Mouse (Mus musculus): ENCODE data around the gene Phkb. TPM values are rescaled to one million over a fixed set of nuclear protein-coding genes. Genes with fewer than 3 reads are reported as not detected.
"Not testable (repeated sequence)": the region's sequence is repeated elsewhere in the genome, so short reads cannot be mapped to it uniquely, and the experiment has no call there.

Gene Phkb
- polyA plus RNA-seq, 1 experiment, result 7.4 TPM

DNA sequence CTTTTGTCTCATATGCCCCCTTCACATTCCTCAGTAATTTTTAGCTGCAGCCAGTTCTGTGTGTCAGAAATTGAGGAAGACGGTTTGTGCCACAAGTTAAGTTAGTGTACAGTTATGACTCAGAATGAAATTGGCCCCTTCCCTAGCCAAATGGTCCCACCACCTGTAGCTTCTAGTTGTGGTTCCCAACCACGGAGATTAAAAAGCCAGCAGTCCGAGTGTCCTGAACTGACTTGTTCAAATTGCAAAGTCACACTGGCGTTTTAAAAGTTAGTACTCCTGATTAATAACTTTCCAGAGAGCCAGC is 683 bp downstream of the Phkb start:
- no peak for TF ChIP-seq POLR2A (IDR thresholded peaks at IDR 0.05; ENCODE audit: control insufficient read depth, extremely low read depth, insufficient read depth, low read length, poor library complexity)
- TF ChIP-seq CTCF (IDR thresholded peaks at IDR 0.05; ENCODE audit: borderline replicate concordance, control insufficient read depth, extremely low read depth, insufficient read depth, low read length, poor library complexity), result no peak
- no peak for DNase-seq
- H3K27ac ChIP-seq (ENCODE audit: control insufficient read depth, insufficient read depth, low read length), result no peak overlapping the region
- 2% methylated on average over 4 of the region's 4 CpGs for WGBS
- no peaks in the 10 kb centered on the region for H3K36me3 ChIP-seq (ENCODE audit: control insufficient read depth, insufficient read depth, low read length)
- H3K4me3 ChIP-seq (ENCODE audit: control insufficient read depth, insufficient read depth, low read length), result no peak overlapping the region
- H3K27me3 ChIP-seq (ENCODE audit: control insufficient read depth, insufficient read depth, low read length), result no peaks in the 10 kb centered on the region
- H3K4me1 ChIP-seq (replicated peaks; ENCODE audit: control insufficient read depth, insufficient read depth, low read length), result peaks cover 6% of the 10 kb centered on the region

DNA sequence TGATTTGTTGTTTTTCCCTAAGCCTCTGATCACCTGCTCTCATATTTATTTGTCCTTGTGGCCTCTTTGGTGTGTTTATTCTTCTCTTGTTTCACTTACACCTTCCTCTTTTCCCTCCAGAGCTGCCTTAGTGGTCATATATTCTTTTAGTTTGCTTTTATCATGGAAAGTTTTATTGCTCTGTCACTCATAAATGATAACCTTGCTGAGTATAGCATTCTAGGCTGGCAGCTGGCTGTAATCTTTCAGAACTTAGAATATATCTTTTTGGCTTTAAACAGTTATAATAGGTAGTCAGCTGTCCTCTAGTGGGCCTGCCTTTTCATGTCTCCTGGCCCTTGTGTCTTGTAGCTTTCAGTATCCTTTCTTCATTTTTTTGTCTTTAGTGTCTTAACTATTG is 5.1 kb downstream of the Phkb start:
- no peaks in the 10 kb centered on the region for H3K27me3 ChIP-seq (ENCODE audit: control insufficient read depth, insufficient read depth, low read length)
- no peaks in the 10 kb centered on the region; the same call in 1 of the 2 replicates for H3K4me1 ChIP-seq (replicated peaks; ENCODE audit: control insufficient read depth, insufficient read depth, low read length)
- no peak overlapping the region for H3K27ac ChIP-seq (ENCODE audit: control insufficient read depth, insufficient read depth, low read length)
- TF ChIP-seq POLR2A (IDR thresholded peaks at IDR 0.05; ENCODE audit: control insufficient read depth, extremely low read depth, insufficient read depth, low read length, poor library complexity), result no peak
- TF ChIP-seq CTCF (IDR thresholded peaks at IDR 0.05; ENCODE audit: borderline replicate concordance, control insufficient read depth, extremely low read depth, insufficient read depth, low read length, poor library complexity), result no peak
- H3K4me3 ChIP-seq (ENCODE audit: control insufficient read depth, insufficient read depth, low read length), result no peak overlapping the region
- H3K36me3 ChIP-seq (ENCODE audit: control insufficient read depth, insufficient read depth, low read length), result no peaks in the 10 kb centered on the region
- DNase-seq, result no peak

DNA sequence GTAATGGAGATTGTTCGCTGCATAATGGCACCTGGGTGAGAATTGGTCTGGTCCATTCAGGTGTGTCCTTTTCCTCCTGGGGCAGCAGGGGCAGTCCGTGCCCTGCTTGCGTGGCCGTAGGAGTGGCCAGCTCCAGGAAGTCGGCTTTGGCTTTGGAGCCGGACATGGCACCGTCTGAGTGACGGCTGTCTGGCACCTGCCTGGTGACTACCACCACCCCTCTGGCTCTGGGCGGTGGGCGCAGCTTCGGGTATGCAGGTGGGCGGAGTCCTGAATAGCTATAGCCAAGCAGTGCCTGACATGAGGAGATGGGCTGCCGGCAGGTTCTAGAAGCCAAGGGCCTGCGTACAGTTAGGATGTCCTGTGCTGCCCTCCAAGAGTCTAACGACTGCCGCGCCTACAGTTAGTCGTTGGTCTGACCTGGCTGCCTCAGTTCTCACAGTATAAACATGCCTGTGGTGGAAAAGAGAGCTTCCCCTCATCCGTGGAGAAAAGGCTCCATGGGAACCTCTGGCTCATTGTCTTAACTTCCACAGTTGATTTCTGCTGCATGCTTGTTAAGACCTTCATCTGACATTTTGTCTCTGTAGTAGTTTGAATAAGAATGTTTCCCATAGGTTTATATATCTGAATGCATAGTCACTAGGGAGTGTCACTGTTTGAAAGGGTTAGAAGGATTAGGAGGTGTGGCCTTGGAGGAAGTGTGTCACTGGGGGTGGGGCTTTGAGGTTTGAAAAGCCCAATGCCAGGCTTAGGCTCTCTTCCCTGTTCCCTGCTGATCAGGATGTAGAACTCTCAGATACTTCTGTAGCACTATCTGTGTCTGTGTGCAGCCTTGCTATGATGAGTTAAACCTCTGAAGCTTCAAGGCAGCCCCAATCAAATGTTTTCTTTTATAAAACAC is 13.7 kb downstream of the Phkb start:
- TF ChIP-seq POLR2A (IDR thresholded peaks at IDR 0.05; ENCODE audit: control insufficient read depth, extremely low read depth, insufficient read depth, low read length, poor library complexity), result no peak
- TF ChIP-seq CTCF (IDR thresholded peaks at IDR 0.05; ENCODE audit: borderline replicate concordance, control insufficient read depth, extremely low read depth, insufficient read depth, low read length, poor library complexity), result no peak
- no peak overlapping the region for H3K27ac ChIP-seq (ENCODE audit: control insufficient read depth, insufficient read depth, low read length)
- H3K4me1 ChIP-seq (replicated peaks; ENCODE audit: control insufficient read depth, insufficient read depth, low read length), result no peaks in the 10 kb centered on the region
- no peak overlapping the region for H3K4me3 ChIP-seq (ENCODE audit: control insufficient read depth, insufficient read depth, low read length)
- no peaks in the 10 kb centered on the region for H3K27me3 ChIP-seq (ENCODE audit: control insufficient read depth, insufficient read depth, low read length)
- no peak for DNase-seq
- H3K36me3 ChIP-seq (ENCODE audit: control insufficient read depth, insufficient read depth, low read length), result no peaks in the 10 kb centered on the region
- WGBS, result 98% methylated on average over 19 of the region's 19 CpGs

DNA sequence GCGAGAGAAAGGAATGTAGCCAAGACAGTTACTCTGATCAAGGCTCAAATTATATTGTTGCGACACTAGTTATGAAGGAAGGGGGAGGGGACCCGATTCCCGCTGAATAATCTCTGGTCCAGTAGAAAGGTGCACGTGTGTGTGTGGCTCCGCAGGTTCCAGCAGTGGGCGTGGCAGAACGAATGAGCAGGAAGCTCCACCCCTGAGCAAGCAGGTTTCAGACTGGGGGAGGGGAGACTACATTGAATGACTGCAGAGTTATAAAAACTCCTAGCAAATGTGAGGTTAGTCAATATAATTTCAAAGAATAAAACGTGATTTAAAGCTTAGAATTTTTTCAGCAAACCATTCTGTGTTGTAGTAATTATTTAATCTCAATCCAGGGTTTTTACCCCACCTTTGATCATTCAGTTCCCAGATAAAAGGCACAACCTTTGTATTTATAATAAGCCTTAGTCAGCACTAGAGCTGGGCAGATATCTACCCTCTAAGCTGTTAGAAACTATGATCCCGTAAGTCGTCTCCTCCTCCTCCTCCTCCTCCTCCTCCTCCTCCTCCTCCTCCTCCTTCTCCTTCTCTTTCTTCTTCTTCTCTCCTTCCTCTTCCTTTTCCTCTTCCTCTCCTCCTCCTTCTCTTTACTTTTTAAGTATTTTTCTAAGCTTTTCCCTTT is 16.6 kb downstream of the Phkb start:
- WGBS, result 67% methylated on average over 11 of the region's 11 CpGs
- not testable (repeated sequence) for H3K4me1 ChIP-seq (replicated peaks; ENCODE audit: control insufficient read depth, insufficient read depth, low read length); H3K4me3 ChIP-seq (ENCODE audit: control insufficient read depth, insufficient read depth, low read length); H3K27me3 ChIP-seq (ENCODE audit: control insufficient read depth, insufficient read depth, low read length); DNase-seq; H3K27ac ChIP-seq (ENCODE audit: control insufficient read depth, insufficient read depth, low read length); H3K36me3 ChIP-seq (ENCODE audit: control insufficient read depth, insufficient read depth, low read length)

DNA sequence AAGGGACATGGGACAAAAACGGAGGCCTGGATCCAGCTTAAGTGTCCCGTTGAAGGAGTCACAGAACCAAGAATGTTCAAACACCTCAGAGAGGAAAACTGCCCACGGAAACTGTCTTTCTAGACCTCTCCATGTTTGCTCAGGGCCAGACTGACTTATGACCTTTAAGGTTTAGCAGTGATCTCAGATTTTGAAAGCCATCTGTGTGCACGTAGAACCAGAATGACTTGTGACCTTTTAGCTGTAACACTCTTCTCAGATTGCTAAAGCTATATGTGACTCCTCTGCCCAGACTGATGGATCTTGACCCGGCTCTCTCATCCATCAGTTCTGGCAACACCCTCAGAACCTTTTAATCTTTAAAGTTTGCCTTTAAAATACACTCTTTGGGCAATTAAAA is 19.9 kb downstream of the Phkb start:
- TF ChIP-seq POLR2A (IDR thresholded peaks at IDR 0.05; ENCODE audit: control insufficient read depth, extremely low read depth, insufficient read depth, low read length, poor library complexity), result no peak
- TF ChIP-seq CTCF (IDR thresholded peaks at IDR 0.05; ENCODE audit: borderline replicate concordance, control insufficient read depth, extremely low read depth, insufficient read depth, low read length, poor library complexity), result no peak
- H3K27ac ChIP-seq (ENCODE audit: control insufficient read depth, insufficient read depth, low read length), result no peak overlapping the region
- no peaks in the 10 kb centered on the region for H3K4me1 ChIP-seq (replicated peaks; ENCODE audit: control insufficient read depth, insufficient read depth, low read length)
- H3K36me3 ChIP-seq (ENCODE audit: control insufficient read depth, insufficient read depth, low read length), result no peaks in the 10 kb centered on the region
- WGBS, result 91% methylated on average over 5 of the region's 5 CpGs
- no peak overlapping the region for H3K4me3 ChIP-seq (ENCODE audit: control insufficient read depth, insufficient read depth, low read length)
- no peak for DNase-seq
- H3K27me3 ChIP-seq (ENCODE audit: control insufficient read depth, insufficient read depth, low read length), result no peaks in the 10 kb centered on the region

DNA sequence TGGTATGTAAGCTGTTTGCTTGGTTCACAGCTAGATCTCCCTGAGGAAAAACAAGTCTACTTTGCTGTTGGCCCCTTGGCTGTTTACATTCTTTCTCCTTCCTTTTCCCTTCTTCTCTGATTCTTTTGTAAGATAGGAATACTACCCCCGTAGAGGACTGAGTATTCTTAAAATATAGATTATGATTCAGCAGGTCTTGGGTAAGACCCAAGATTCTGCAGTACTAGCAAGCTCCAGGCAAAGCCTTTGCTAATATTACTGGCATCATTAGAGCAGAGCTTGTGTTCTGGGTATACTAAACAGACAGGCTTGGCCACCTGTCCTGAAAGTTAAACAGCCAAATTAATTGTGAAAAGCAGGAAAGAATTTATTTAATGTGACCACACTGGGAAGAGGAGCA is 21.6 kb downstream of the Phkb start:
- no peak overlapping the region for H3K27ac ChIP-seq (ENCODE audit: control insufficient read depth, insufficient read depth, low read length)
- 78% methylated on average over 1 of the region's 1 CpGs for WGBS
- no peak for TF ChIP-seq POLR2A (IDR thresholded peaks at IDR 0.05; ENCODE audit: control insufficient read depth, extremely low read depth, insufficient read depth, low read length, poor library complexity)
- no peak for TF ChIP-seq CTCF (IDR thresholded peaks at IDR 0.05; ENCODE audit: borderline replicate concordance, control insufficient read depth, extremely low read depth, insufficient read depth, low read length, poor library complexity)
- no peaks in the 10 kb centered on the region for H3K36me3 ChIP-seq (ENCODE audit: control insufficient read depth, insufficient read depth, low read length)
- H3K4me3 ChIP-seq (ENCODE audit: control insufficient read depth, insufficient read depth, low read length), result no peak overlapping the region
- no peaks in the 10 kb centered on the region for H3K4me1 ChIP-seq (replicated peaks; ENCODE audit: control insufficient read depth, insufficient read depth, low read length)
- DNase-seq, result no peak
- H3K27me3 ChIP-seq (ENCODE audit: control insufficient read depth, insufficient read depth, low read length), result no peaks in the 10 kb centered on the region

Measured in thymus, adult 2 months (tissue).